Mouse (Mus musculus) hindbrain, postnatal 0 days (tissue): ENCODE measurements at regions not wholly inside any gene's neighbourhood (a gene's known extent, or its start where the extent isn't known, plus 50 kb on each side); places are given as distances from the start of the nearest gene placed in this dataset.
"Not testable (repeated sequence)": the region's sequence is repeated elsewhere in the genome, so short reads cannot be mapped to it uniquely, and the experiment has no call there.

ENCODE experiments used
- ATAC-seq: fragments of 200-750 bp; cut with Nextera tagmentation; 2 replicates; pipeline ENCODE4 v1.8.0; 2017; ENCODE audit warnings: mild to moderate bottlenecking, moderate TSS enrichment, moderate library complexity
- DNase-seq: peaks from one replicate; pipeline ENCODE4 v3.0.0-alpha.2; 2015; ENCODE audit warnings: low spot score
- H3K27ac ChIP-seq: fragments of 300-500 bp; sonication (generic); 2 replicates; pipeline ENCODE4 v1.5.1; 2014; ENCODE audit warnings: mild to moderate bottlenecking
- H3K27me3 ChIP-seq: fragments of 300-500 bp; sonication (generic); 2 replicates; pipeline ENCODE4 v1.6.1; 2014; ENCODE audit warnings: low read length, mixed read lengths; ENCODE audit not compliant: insufficient read depth
- H3K36me3 ChIP-seq: fragments of 300-500 bp; sonication (generic); 2 replicates; pipeline ENCODE4 v1.6.1; 2014; ENCODE audit warnings: low read length, mixed read lengths; ENCODE audit not compliant: insufficient read depth
- H3K4me1 ChIP-seq: fragments of 300-500 bp; sonication (generic); 2 replicates; pipeline ENCODE4 v1.6.1; 2014; ENCODE audit warnings: antibody characterized with exemption, low read length, mixed read lengths; ENCODE audit not compliant: insufficient read depth
- H3K4me2 ChIP-seq: fragments of 300-500 bp; sonication (generic); 2 replicates; pipeline ENCODE4 v1.6.1; 2014; ENCODE audit warnings: low read depth, mild to moderate bottlenecking, low read length, moderate library complexity, mixed read lengths
- H3K4me3 ChIP-seq: fragments of 300-500 bp; sonication (generic); 2 replicates; pipeline ENCODE4 v1.5.1; 2014; ENCODE audit warnings: low read length
- H3K9ac ChIP-seq: fragments of 300-500 bp; sonication (generic); replicated peaks from 2 replicates; pipeline ENCODE4 v1.6.1; 2014; ENCODE audit warnings: mild to moderate bottlenecking, low read length, moderate library complexity, mixed read lengths
- H3K9me3 ChIP-seq: fragments of 300-500 bp; sonication (generic); 2 replicates; pipeline ENCODE4 v1.6.1; 2016; ENCODE audit warnings: low read length, mixed read lengths
- CTCF ChIP-seq: IDR thresholded peaks from 2 replicates; pipeline ENCODE4 v1.5.1; 2016; ENCODE audit warnings: antibody characterized with exemption, control low read depth, low read depth
- WGBS: fragments of 180-500 bp; shearing (Covaris S2); extraction: QIAGEN DNeasy Blood & Tissue Kit; methylation state at CpG from one replicate; pipeline ENCODE4 v1.1.7; 2014; 5-methylcytosine and 5-hydroxymethylcytosine counted together

DNA sequence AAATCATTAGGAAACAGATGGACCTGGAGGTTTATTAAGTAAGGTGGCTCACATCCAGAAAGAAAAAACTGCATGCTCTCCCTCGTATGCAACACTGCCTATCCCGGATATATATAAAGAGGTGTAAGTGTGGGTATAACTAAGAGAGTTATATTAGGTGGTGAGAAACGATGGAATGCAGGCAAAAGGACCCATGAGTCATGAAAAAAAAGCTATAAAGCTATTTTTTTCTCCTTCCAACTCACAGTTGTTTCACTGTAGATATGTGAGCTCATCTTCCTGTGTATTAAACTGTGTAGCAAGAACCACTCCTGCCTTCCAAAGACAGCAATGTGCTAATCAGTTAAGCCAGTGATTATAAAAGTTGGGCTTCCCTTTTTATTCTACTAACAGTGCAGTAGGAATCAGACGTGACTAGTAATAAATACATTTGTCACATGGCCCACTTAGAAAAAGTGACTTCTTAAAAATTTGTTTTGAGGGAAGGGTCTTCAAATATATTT, 51.4 kb upstream of the Bdh1 start:
- H3K4me3 ChIP-seq, H3K27me3 ChIP-seq, DNase-seq, H3K27ac ChIP-seq, H3K4me2 ChIP-seq, H3K36me3 ChIP-seq, H3K9ac ChIP-seq, H3K9me3 ChIP-seq, ATAC-seq, H3K4me1 ChIP-seq: not testable (repeated sequence)
- WGBS: 83% methylated on average over 4 of the region's 4 CpGs

DNA sequence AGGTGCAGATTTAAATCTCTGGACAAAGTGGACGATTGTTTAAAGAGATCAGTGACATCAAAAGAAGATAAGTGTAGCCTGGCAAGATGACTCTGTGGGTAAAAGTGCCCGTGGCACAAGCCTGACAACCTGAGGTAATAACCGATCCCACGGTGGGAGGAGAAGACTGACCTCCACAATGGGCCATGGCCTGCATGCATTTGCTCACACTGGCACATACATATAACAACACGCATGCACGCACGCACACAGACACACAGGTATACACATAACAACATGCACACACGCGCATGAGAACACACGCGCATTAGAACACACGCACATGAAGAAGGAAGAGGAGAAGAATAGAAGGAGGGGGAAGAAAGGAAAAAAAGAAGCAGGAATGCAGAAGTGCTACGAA, 52.2 kb upstream of the Bdh1 start:
- H3K36me3 ChIP-seq: no peaks in the 10 kb centered on the region
- 96% methylated on average over 13 of the region's 13 CpGs for WGBS
- H3K4me2 ChIP-seq: no peak overlapping the region
- H3K27ac ChIP-seq: no peak overlapping the region
- no peak for ATAC-seq
- no peaks in the 10 kb centered on the region for H3K27me3 ChIP-seq
- no peak for TF ChIP-seq CTCF
- no peaks in the 10 kb centered on the region for H3K4me1 ChIP-seq
- no peak overlapping the region for H3K4me3 ChIP-seq
- H3K9ac ChIP-seq: no peak overlapping the region
- DNase-seq: no peak
- H3K9me3 ChIP-seq: no peaks in the 10 kb centered on the region

DNA sequence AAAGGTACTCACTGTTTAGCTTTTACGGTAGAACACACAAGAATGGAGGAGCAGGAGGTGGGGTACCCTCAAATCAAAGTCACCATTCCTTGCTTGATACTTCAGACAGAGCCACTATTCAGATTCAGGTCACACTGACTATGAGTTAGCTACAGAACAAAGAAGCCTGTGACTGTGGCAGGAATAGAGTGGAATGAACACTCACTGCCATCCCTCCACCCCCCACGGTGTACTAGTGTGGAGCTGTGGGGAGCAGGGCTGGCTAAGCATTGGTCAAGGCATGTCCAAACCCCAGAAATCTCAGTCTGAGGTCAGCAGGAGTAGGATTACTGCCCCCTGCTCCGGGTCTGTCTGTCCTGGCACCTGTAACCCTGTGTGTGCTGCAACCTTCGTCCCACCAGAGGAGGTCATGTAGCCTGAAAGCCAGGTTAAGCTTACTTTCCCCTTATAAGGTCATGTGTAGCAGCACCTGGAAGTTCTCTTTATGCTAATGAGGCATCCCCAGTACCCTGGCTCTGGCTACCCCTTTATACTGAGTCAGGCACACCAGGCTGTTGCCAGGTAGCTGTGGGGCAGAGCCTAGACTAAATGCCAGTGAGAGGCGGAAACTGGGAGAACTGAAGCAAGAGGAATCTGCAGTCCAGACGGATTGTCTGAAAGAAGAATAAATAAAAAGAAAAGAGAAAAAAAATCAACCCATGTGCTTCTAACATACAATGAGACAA, 53.1 kb upstream of the Apod start:
- no peak for TF ChIP-seq CTCF
- no peaks in the 10 kb centered on the region for H3K36me3 ChIP-seq
- no peak overlapping the region; the same call in 1 of the 2 replicates for H3K9ac ChIP-seq
- H3K4me2 ChIP-seq: no peak overlapping the region
- H3K27me3 ChIP-seq: no peaks in the 10 kb centered on the region
- H3K27ac ChIP-seq: peak overlapping the region; percentile 56
- DNase-seq (peak; percentile 43), ATAC-seq (peak; percentile 91)
- WGBS: 52% methylated on average over 6 of the region's 6 CpGs
- H3K9me3 ChIP-seq: no peaks in the 10 kb centered on the region
- H3K4me1 ChIP-seq: no peaks in the 10 kb centered on the region
- no peak overlapping the region for H3K4me3 ChIP-seq

DNA sequence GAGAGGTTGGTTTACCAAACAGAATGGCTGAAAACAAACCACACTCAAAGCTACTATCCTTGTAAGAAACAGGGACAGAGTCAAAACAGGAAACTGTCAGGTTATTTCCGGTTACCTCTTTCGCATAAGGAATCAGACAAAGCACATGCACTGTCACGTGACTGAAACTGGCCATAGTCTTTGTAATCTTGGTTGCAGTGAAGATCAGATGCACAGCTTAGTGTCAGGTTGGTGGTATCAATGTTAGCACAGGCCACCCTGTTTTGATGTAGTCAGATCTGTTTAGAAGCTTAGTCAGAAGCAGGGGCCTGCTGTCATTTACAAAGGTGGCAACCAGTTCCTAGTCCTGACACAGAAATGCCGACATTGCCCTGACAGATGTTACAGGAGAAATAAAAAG, 51.4 kb upstream of the Apod start:
- no peaks in the 10 kb centered on the region for H3K36me3 ChIP-seq
- peak overlapping the region; percentile 56; the same call in 1 of the 2 replicates for H3K27ac ChIP-seq
- no peak overlapping the region for H3K4me3 ChIP-seq
- no peak for DNase-seq
- no peaks in the 10 kb centered on the region for H3K9me3 ChIP-seq
- 88% methylated on average over 4 of the region's 4 CpGs for WGBS
- no peaks in the 10 kb centered on the region for H3K27me3 ChIP-seq
- no peak for TF ChIP-seq CTCF
- H3K4me1 ChIP-seq: no peaks in the 10 kb centered on the region
- no peak overlapping the region for H3K9ac ChIP-seq
- ATAC-seq: no peak
- H3K4me2 ChIP-seq: no peak overlapping the region

DNA sequence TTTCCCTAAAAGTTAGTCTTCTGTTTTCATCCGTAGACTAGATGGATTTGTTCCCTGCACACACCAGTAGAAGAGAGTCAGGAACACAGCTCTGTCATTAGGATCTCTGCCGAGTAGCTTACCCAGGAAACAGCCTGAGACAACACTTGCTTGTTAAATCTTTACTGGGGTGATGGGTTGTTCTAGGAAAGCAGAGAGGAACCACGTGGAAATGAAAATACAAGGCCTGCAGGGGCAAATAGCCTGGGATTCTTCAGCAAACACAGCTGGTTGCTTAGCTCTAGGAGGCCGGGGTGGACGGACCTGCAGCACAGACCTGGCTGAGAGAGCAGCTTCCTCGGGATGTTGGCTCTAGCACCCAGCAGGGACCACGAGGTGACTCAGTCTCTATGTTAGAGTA, 49.9 kb upstream of the Apod start:
- Histone ChIP-seq H3K9ac (no peak overlapping the region), H3K27me3 (no peaks in the 10 kb centered on the region), H3K4me1 (no peaks in the 10 kb centered on the region), H3K9me3 (no peaks in the 10 kb centered on the region), H3K4me2 (no peak overlapping the region), H3K27ac (peak overlapping the region; percentile 54; the same call in 1 of the 2 replicates), H3K36me3 (no peaks in the 10 kb centered on the region), H3K4me3 (no peak overlapping the region)
- DNase-seq (peak; percentile 60), ATAC-seq (peak; percentile 82)
- 34% methylated on average over 7 of the region's 7 CpGs for WGBS
- no peak for TF ChIP-seq CTCF
